Mouse (Mus musculus): Measurements from ENCODE around the gene Ndufb5. TPM values are rescaled to one million over a fixed set of nuclear protein-coding genes. Genes with fewer than 3 reads are reported as not detected.
"Not testable (repeated sequence)": the region's sequence is repeated elsewhere in the genome, so short reads cannot be mapped to it uniquely, and the experiment has no call there.

Gene Ndufb5
- polyA plus RNA-seq, 1 experiment = 89.4 TPM

DNA sequence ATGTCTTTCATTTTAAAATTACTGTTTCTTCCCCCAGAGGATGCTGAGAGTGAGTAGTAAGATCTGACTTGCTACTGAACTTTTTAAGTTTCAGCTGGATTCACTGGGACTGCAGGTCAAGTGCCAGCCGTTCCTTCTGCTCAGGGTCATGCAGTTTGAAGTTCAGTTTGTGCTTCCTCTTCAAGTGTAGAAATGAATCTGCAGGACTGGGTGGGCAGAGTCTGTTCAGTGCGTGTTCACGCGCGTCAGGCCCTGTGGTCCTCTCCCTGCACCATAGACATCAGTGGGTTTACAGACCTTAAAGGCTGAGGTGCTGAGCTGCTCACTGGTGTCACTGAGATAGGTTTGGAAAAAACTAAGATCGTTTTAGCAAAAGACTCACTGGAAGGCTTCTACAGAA lies 8.2 kb downstream of the Ndufb5 start:
- 90% methylated on average over 6 of the region's 6 CpGs for WGBS
- TF ChIP-seq CTCF (IDR thresholded peaks at IDR 0.05; ENCODE audit: control insufficient read depth, insufficient read depth, low read length) (no peak), POLR2A (IDR thresholded peaks at IDR 0.05; ENCODE audit: borderline replicate concordance, control insufficient read depth, low read depth, low read length) (no peak)
- H3K4me1 ChIP-seq (ENCODE audit: control insufficient read depth, insufficient read depth, low read length) = no peaks in the 10 kb centered on the region
- H3K4me3 ChIP-seq (replicated peaks; ENCODE audit: control insufficient read depth, low read depth, low read length) = no peak overlapping the region
- no peak overlapping the region for H3K27ac ChIP-seq (ENCODE audit: control insufficient read depth, insufficient read depth, low read depth, low read length, poor library complexity)

DNA sequence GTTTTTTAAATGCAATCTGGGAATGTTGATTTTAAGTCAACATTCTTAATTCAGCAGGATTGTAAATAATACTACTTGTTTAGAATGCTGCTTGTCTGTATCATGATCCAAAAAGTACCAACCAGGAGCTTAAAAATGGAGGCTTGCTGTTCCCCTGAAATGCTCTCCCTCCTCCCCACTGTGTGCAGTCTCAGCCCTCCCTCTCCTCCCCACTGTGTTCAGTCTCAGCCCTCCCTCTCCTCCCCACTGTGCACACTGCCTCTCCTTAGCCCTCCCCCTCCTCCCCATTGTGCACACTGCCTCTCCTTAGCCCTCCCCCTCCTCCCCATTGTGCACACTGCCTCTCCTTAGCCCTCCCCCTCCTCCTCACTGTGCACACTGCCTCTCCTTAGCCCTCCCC lies 8.6 kb downstream of the Ndufb5 start:
- H3K4me1 ChIP-seq (ENCODE audit: control insufficient read depth, insufficient read depth, low read length); H3K4me3 ChIP-seq (replicated peaks; ENCODE audit: control insufficient read depth, low read depth, low read length); H3K27ac ChIP-seq (ENCODE audit: control insufficient read depth, insufficient read depth, low read depth, low read length, poor library complexity): not testable (repeated sequence)

DNA sequence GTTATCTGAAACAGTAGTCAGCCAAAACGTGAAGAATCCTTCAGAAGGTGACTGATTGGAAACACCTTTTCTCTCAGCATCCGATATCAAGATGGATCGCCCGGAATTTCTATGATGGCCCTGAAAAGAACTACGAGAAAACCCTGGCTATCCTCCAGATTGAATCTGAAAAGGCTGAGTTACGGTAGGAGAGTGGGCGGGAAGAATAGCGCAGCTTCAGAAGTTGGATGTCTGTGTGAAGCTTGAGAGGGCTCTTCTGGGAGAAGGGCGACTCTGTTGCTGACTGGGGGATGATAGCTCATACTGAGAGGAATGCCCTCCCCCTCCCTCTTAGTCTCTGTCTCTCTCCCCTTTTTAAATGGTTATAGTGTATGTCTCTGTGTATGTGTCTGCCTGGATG lies 11.6 kb downstream of the Ndufb5 start:
- TF ChIP-seq POLR2A (IDR thresholded peaks at IDR 0.05; ENCODE audit: borderline replicate concordance, control insufficient read depth, low read depth, low read length) (no peak), CTCF (IDR thresholded peaks at IDR 0.05; ENCODE audit: control insufficient read depth, insufficient read depth, low read length) (no peak)
- 87% methylated on average over 9 of the region's 9 CpGs for WGBS
- H3K4me1 ChIP-seq (ENCODE audit: control insufficient read depth, insufficient read depth, low read length) = no peaks in the 10 kb centered on the region
- no peak overlapping the region for H3K27ac ChIP-seq (ENCODE audit: control insufficient read depth, insufficient read depth, low read depth, low read length, poor library complexity)
- no peak overlapping the region for H3K4me3 ChIP-seq (replicated peaks; ENCODE audit: control insufficient read depth, low read depth, low read length)

DNA sequence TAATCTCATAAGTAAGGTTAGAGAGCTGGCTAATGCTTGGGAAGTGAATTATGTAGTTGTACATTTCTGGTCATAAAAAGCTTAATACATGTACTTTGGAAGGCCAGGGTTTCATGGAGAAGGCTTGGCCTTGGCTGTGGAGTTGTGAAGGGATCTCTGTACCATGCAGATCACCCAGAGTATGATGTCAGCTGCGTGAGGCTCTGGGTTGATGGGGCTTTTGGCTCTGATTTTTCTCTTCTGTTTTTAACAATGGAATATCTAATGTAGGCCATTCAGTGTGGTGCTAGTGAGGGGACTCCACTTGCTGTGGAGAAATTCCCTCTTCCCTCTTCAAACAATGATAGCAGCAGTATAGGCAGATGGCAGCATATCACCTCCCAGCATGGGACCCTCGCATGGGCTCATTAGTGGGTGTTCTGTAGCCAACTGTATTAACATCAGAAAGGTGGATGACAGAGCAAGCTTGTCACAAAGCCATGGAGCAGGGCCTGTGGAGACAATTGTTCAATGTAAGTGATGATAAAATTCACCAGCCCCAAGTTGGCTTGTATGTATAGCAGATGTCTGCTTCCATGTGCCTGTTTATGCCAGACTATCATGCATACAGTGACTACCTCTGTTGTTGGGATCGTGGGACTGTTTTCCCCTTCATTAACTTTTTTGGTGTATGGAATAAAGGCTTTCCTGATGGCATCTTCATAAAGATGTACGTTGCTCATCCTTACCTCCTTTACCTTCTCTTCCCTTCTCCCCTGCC lies 13.2 kb downstream of the Ndufb5 start:
- Histone ChIP-seq H3K4me3 (replicated peaks; ENCODE audit: control insufficient read depth, low read depth, low read length) (no peak overlapping the region), H3K4me1 (ENCODE audit: control insufficient read depth, insufficient read depth, low read length) (no peaks in the 10 kb centered on the region), H3K27ac (ENCODE audit: control insufficient read depth, insufficient read depth, low read depth, low read length, poor library complexity) (no peak overlapping the region)
- 86% methylated on average over 4 of the region's 4 CpGs for whole genome bisulfite sequencing
- TF ChIP-seq CTCF (IDR thresholded peaks at IDR 0.05; ENCODE audit: control insufficient read depth, insufficient read depth, low read length) = no peak
- TF ChIP-seq POLR2A (IDR thresholded peaks at IDR 0.05; ENCODE audit: borderline replicate concordance, control insufficient read depth, low read depth, low read length) = no peak

DNA sequence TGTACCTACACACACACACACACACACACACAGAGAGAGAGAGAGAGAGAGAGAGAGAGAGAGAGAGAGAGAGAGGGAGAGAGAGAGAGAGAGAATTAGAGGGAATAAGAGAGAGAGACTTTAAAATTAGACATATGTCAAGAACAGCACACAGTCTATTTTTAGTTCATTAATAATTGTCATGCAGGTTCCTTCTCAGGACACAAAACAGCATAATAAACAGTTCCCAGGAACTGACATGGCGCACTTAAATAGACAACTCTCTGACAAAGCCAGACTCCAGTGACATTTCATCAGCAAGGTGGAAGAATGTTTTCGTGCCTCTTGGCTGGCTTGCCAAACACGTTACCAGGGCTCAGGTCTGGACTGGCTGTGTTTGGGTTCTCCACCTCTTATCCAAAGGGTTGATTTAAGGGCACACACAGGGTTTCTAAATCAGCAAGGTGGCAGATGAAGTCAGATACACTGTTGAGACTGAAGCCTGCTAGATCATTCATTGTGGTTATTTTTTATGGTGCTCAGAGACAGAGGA lies 17.7 kb downstream of the Ndufb5 start:
- no peaks in the 10 kb centered on the region for H3K4me1 ChIP-seq (ENCODE audit: control insufficient read depth, insufficient read depth, low read length)
- H3K4me3 ChIP-seq (replicated peaks; ENCODE audit: control insufficient read depth, low read depth, low read length) = no peak overlapping the region
- WGBS = 81% methylated on average over 3 of the region's 3 CpGs
- H3K27ac ChIP-seq (ENCODE audit: control insufficient read depth, insufficient read depth, low read depth, low read length, poor library complexity) = no peak overlapping the region
- TF ChIP-seq CTCF (IDR thresholded peaks at IDR 0.05; ENCODE audit: control insufficient read depth, insufficient read depth, low read length) (no peak), POLR2A (IDR thresholded peaks at IDR 0.05; ENCODE audit: borderline replicate concordance, control insufficient read depth, low read depth, low read length) (no peak)

DNA sequence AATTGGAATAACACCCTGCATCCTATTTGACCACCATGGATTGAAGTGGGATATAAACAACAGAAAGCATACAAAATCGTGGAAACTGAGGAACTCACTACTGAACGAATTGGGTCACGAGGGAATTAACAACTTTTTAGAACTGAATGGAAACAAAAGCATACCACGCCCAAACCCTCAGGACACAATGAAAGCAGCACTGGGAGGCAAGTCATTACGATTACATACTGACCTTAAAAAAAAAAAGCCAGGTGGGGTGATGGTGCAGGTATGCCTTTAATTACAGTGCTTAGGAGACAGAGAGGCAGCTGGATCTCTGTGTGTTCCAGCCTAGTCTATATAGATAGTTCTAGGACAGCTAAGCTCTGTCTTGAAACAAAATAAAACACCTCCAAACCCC lies 22.4 kb downstream of the Ndufb5 start:
- no peak overlapping the region for H3K4me3 ChIP-seq (replicated peaks; ENCODE audit: control insufficient read depth, low read depth, low read length)
- H3K27ac ChIP-seq (ENCODE audit: control insufficient read depth, insufficient read depth, low read depth, low read length, poor library complexity) = no peak overlapping the region
- 74% methylated on average over 5 of the region's 5 CpGs for WGBS
- H3K4me1 ChIP-seq (ENCODE audit: control insufficient read depth, insufficient read depth, low read length) = no peaks in the 10 kb centered on the region
- TF ChIP-seq POLR2A (IDR thresholded peaks at IDR 0.05; ENCODE audit: borderline replicate concordance, control insufficient read depth, low read depth, low read length) = no peak

DNA sequence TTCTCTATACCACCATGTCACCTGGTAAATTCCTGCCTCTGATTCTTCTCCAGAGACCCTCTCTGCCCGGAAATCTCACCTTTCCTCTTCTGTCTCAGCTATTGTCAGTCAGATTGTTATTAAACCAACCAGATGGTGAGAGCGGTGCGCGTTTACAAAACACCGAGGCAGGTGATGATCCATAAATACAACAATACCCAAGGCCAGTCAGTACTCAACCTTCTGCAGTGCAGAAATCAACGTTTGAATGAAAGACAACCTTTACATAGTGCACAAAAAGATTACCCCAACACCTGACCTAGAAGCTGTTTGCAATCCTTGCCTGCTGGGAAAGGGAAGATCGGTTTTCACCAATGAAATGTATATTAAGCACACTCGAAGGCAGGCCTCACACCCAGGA lies 26.2 kb downstream of the Ndufb5 start:
- TF ChIP-seq POLR2A (IDR thresholded peaks at IDR 0.05; ENCODE audit: borderline replicate concordance, control insufficient read depth, low read depth, low read length) (no peak), CTCF (IDR thresholded peaks at IDR 0.05; ENCODE audit: control insufficient read depth, insufficient read depth, low read length) (no peak)
- no peak overlapping the region for H3K27ac ChIP-seq (ENCODE audit: control insufficient read depth, insufficient read depth, low read depth, low read length, poor library complexity)
- WGBS = 69% methylated on average over 8 of the region's 8 CpGs
- no peak overlapping the region for H3K4me3 ChIP-seq (replicated peaks; ENCODE audit: control insufficient read depth, low read depth, low read length)
- no peaks in the 10 kb centered on the region for H3K4me1 ChIP-seq (ENCODE audit: control insufficient read depth, insufficient read depth, low read length)

DNA sequence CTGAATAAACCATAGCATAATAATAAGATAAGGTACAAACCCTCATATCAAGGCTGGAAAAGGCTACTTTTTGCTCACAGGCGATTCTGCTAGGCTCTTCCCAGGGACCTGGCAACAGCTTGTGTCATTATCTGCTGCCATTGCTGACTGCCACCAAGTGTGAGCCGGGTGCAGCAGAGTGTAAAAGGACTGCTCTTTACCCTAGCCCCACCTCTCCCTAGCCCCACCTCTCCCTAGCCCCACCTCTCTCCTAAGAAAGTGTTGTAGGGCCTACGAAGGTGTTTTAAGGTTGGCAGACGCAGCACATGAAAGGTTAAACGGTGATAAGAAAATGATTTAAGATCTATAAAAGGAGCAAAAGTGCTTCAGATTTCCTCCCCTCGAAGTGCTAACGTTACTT lies 27.1 kb downstream of the Ndufb5 start:
- TF ChIP-seq CTCF (IDR thresholded peaks at IDR 0.05; ENCODE audit: control insufficient read depth, insufficient read depth, low read length) (no peak), POLR2A (IDR thresholded peaks at IDR 0.05; ENCODE audit: borderline replicate concordance, control insufficient read depth, low read depth, low read length) (no peak)
- H3K27ac ChIP-seq (ENCODE audit: control insufficient read depth, insufficient read depth, low read depth, low read length, poor library complexity) = no peak overlapping the region
- H3K4me3 ChIP-seq (replicated peaks; ENCODE audit: control insufficient read depth, low read depth, low read length) = no peak overlapping the region
- WGBS = 54% methylated on average over 7 of the region's 7 CpGs
- H3K4me1 ChIP-seq (ENCODE audit: control insufficient read depth, insufficient read depth, low read length) = no peaks in the 10 kb centered on the region

DNA sequence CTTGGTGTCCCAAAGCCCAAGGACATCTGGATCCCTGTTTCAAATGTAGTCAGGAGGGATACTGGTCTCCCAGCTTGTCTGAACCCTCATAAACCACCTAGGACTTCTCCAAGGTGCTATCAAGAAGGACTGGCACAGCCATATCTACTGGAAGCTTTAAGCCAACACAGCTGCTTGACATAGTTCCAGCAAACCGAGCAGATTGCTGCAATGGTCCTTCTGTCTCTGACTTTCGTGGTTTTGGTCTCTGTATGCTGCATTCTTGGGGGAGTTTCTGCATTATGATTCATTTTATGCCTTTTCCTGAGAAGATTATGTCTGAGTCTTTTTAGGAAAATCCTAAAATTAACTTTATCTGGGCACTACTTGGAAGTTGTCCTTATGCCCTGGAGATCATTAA lies 34.0 kb downstream of the Ndufb5 start:
- WGBS = 42% methylated on average over 2 of the region's 2 CpGs
- no peak overlapping the region for H3K4me3 ChIP-seq (replicated peaks; ENCODE audit: control insufficient read depth, low read depth, low read length)
- H3K4me1 ChIP-seq (ENCODE audit: control insufficient read depth, insufficient read depth, low read length) = no peaks in the 10 kb centered on the region
- H3K27ac ChIP-seq (ENCODE audit: control insufficient read depth, insufficient read depth, low read depth, low read length, poor library complexity) = no peak overlapping the region
- TF ChIP-seq CTCF (IDR thresholded peaks at IDR 0.05; ENCODE audit: control insufficient read depth, insufficient read depth, low read length) (no peak), POLR2A (IDR thresholded peaks at IDR 0.05; ENCODE audit: borderline replicate concordance, control insufficient read depth, low read depth, low read length) (no peak)

Other genes starting within 250 kb of the Ndufb5 start
- not detected in 2 replicates for gene Kcnmb3, start 244.8 kb upstream of the Ndufb5 start, polyA plus RNA-seq (2011; ENCODE audit: insufficient read depth, insufficient read length, low replicate concordance, missing spikeins)
- 19.6 and 25.6 TPM in 2 replicates for gene Zfp639, start 226.7 kb upstream of the Ndufb5 start, polyA plus RNA-seq (2011; ENCODE audit: insufficient read depth, insufficient read length, low replicate concordance, missing spikeins)
- gene Mfn1, start 207.5 kb upstream of the Ndufb5 start, polyA plus RNA-seq (2011; ENCODE audit: insufficient read depth, insufficient read length, low replicate concordance, missing spikeins) = 20.9 and 23.4 TPM in 2 replicates
- gene Gnb4, start 120.4 kb upstream of the Ndufb5 start, polyA plus RNA-seq (2011; ENCODE audit: insufficient read depth, insufficient read length, low replicate concordance, missing spikeins) = 3.3 and 4.2 TPM in 2 replicates
- gene Actl6a, start 30.7 kb upstream of the Ndufb5 start, polyA plus RNA-seq (2011; ENCODE audit: insufficient read depth, insufficient read length, low replicate concordance, missing spikeins) = 62.6 and 65.0 TPM in 2 replicates
- 12.5 and 38.7 TPM in 2 replicates for gene Mrpl47, start 615 bp downstream of the Ndufb5 start, polyA plus RNA-seq (2011; ENCODE audit: insufficient read depth, insufficient read length, low replicate concordance, missing spikeins)
- 0.16 and 1.4 TPM in 2 replicates for gene Usp13, start 80.6 kb downstream of the Ndufb5 start, polyA plus RNA-seq (2011; ENCODE audit: insufficient read depth, insufficient read length, low replicate concordance, missing spikeins)